Mouse (Mus musculus) kidney, adult 2 months (tissue): ENCODE results near the gene 1600014C23Rik. TPM values are rescaled to one million over a fixed set of nuclear protein-coding genes. Genes with fewer than 3 reads are reported as not detected.

Experiments
- DNase-seq: peaks from one replicate; pipeline ENCODE4 v3.0.0; 2021
- H3K27ac ChIP-seq: fragments of 200-500 bp; 2 replicates; pipeline ENCODE4 v1.5.1; 2012; ENCODE audit warnings: low read depth, low read length, control low read depth, inconsistent platforms; ENCODE audit not compliant: insufficient read depth
- H3K27me3 ChIP-seq: fragments of 200-500 bp; replicated peaks from 2 replicates; pipeline ENCODE4 v1.6.1; 2012; ENCODE audit warnings: mild to moderate bottlenecking, moderate library complexity, low read length, inconsistent platforms; ENCODE audit not compliant: control insufficient read depth, insufficient read depth
- H3K36me3 ChIP-seq: fragments of 200-500 bp; 2 replicates; pipeline ENCODE4 v1.6.1; 2012; ENCODE audit warnings: mild to moderate bottlenecking, moderate library complexity, low read length, inconsistent platforms; ENCODE audit not compliant: control insufficient read depth, insufficient read depth
- H3K4me1 ChIP-seq: fragments of 200-500 bp; 2 replicates; pipeline ENCODE4 v1.6.1; 2011; ENCODE audit warnings: low read length; ENCODE audit not compliant: control insufficient read depth, insufficient read depth
- H3K4me3 ChIP-seq: fragments of 200-500 bp; 2 replicates; pipeline ENCODE4 v1.5.1; 2011; ENCODE audit warnings: mild to moderate bottlenecking, low read depth, low read length, control low read depth; ENCODE audit not compliant: insufficient read depth
- CTCF ChIP-seq: fragments of 200-500 bp; conservative IDR thresholded peaks from 2 replicates; pipeline ENCODE4 v1.5.1; 2011; ENCODE audit warnings: low read depth, mild to moderate bottlenecking, control low read depth, low read length, moderate library complexity, mixed read lengths; ENCODE audit not compliant: insufficient read depth, insufficient read length
- POLR2A ChIP-seq: fragments of 200-500 bp; IDR thresholded peaks from one replicate; pipeline ENCODE4 v1.6.1; 2011; ENCODE audit warnings: low read depth, low read length, control low read depth
- WGBS: fragments of 180-500 bp; shearing (Covaris S2); methylation state at CpG from one replicate; pipeline ENCODE4 v1.1.7; 2018; 5-methylcytosine and 5-hydroxymethylcytosine counted together
- polyA plus RNA-seq: library from polyadenylated mRNA; depleted of rRNA; stranded (reverse); fragments of >200 nt; gene quantifications from 2 replicates; pipeline ENCODE4 v1.2.3, GENCODE M21; 2012; rRNA removed

1600014C23Rik gene
- polyA plus RNA-seq, 1 experiment, result not detected

DNA sequence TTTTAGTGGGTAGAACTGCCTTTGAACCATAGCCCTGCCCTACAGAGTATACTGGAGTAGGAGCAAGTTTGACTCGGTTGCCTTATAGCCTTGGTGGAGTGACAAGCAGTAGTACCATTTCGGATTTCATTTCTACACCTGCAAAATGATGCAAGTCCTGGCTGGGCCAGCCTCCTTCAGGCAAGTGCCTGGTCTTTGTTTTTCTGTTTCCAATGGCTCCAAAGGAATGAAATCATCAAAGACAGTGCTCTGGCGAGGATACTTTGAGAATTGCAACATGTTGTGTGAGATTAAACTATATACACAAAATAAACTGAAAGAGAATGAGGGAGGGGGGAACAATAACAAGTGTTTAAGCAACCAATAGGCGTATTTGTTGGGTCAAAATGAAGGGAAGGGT lies 43.6 kb downstream of the 1600014C23Rik start:
- WGBS, result 96% methylated on average over 4 of the region's 4 CpGs
- TF ChIP-seq CTCF (no peak), POLR2A (no peak)
- DNase-seq, result no peak
- no peak overlapping the region for H3K27ac ChIP-seq
- H3K27me3 ChIP-seq, result no peaks in the 10 kb centered on the region
- peaks cover 13% of the 10 kb centered on the region for H3K4me1 ChIP-seq
- H3K4me3 ChIP-seq, result no peak overlapping the region
- no peaks in the 10 kb centered on the region for H3K36me3 ChIP-seq

GRCm38 (mm10) chr17:45689120-45689519 lies 44.5 kb downstream of the 1600014C23Rik start:
- Histone ChIP-seq H3K4me3 (no peak overlapping the region), H3K4me1 (peaks cover 9% of the 10 kb centered on the region; the same call in 1 of the 2 replicates), H3K27me3 (no peaks in the 10 kb centered on the region), H3K27ac (no peak overlapping the region), H3K36me3 (no peaks in the 10 kb centered on the region)
- TF ChIP-seq POLR2A (no peak), CTCF (no peak)
- WGBS, result 47% methylated on average over 9 of the region's 9 CpGs
- DNase-seq, result no peak

GRCm38 (mm10) chr17:45686716-45687115 lies 46.9 kb downstream of the 1600014C23Rik start, which contains the start of gene Tmem63b:
Gene Tmem63b, minus strand, starts transcription at chr17:45686905.
- WGBS, result 3% methylated on average over 12 of the region's 12 CpGs
- DNase-seq, result no peak
- Histone ChIP-seq H3K36me3 (no peaks in the 10 kb centered on the region), H3K27me3 (no peaks in the 10 kb centered on the region), H3K4me1 (peaks cover 5% of the 10 kb centered on the region; the same call in 1 of the 2 replicates), H3K27ac (peak within 1 kb of the TSS; percentile 72), H3K4me3 (peak within 1 kb of the TSS; percentile 97)
- TF ChIP-seq CTCF (no peak), POLR2A (no peak)

DNA sequence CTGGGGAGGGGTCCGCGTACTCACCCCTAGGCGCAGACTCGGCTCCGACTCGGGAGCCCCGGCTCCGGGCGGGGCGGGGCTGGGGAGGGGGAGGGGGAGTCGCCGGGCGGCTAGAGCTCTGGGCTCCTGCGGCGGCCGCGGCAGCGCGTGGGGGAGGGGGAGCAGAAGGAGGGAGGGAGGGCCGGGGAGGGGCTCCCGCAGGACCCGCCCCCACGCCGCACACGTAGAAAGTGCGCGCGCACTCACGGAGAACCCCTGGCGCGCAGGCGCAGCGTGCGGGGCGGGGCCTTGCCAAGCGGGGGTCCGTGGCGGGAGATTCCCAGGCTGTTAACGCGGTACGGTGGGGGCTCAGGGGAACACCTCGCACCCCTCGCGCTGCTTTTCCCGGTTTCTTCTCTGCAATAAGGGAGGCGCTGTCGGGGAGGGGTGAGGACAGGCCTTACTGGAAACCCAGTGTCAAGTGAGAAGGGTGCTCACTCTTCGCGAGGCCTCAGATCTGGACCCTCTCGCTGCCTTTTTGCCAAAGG lies 47.5 kb downstream of the 1600014C23Rik start, which contains the start of gene Mrpl14:
TSS of gene Mrpl14 (plus strand) at position 230 of the 527 bp plus-strand sequence.
- Histone ChIP-seq H3K27me3 (no peaks in the 10 kb centered on the region), H3K27ac (peak within 1 kb of the TSS; percentile 72), H3K4me1 (peaks cover 5% of the 10 kb centered on the region; the same call in 1 of the 2 replicates), H3K4me3 (peak within 1 kb of the TSS; percentile 97), H3K36me3 (no peaks in the 10 kb centered on the region)
- TF ChIP-seq POLR2A (no peak), CTCF (no peak)
- WGBS, result 1% methylated on average over 33 of the region's 50 CpGs
- DNase-seq, result peak; percentile 94

DNA sequence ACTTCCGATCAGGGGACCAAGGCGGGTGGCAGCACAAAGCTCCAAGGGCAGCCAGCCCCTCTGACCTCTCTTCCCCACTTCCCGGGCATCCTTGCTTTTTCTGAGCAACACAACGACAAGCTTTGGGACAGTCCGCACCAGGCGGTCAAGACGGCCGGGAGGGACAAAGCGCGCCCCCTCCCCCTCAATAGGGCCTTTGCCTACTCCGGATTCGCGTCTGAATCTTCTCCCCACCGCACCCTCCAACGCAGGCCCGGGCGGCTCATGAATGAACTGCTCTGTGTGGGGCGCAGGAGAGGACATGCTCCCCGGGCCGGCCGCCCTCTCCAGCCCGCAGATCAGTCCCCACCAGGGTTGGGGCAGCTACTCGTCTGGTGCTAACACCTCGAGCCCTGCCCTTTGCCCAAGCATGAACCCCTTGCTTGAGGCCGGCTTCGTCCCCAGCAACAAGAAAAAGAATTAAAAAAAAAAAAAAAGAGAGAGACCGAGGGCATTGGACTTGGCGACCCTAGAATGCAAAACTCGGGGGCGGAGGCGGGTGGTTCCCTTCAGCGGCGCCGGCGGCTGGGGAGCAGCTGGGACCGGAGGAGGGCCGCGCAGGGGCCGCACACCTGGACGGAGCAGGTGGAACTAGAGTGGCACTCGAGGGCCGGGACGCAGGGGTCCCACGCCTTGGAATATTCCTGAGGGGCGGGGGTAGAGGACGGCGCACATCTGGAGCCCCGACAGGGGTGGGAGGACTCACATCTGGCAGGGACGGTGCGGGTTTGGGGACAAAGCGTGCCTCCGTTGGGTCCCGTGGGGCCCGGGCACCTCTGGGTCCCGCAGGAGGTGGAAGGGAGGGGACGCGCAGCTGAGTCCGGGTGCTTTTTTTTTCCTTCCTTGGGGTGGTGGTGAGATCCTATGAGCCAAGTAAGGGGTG lies 48.2 kb downstream of the 1600014C23Rik start:
- no peaks in the 10 kb centered on the region for H3K27me3 ChIP-seq
- WGBS, result under 1% methylated on average over 58 of the region's 58 CpGs
- peak overlapping the region; percentile 97 for H3K4me3 ChIP-seq
- H3K27ac ChIP-seq, result peak overlapping the region; percentile 72
- TF ChIP-seq CTCF, result no peak
- TF ChIP-seq POLR2A, result no peak
- peak; percentile 49 for DNase-seq
- H3K36me3 ChIP-seq, result no peaks in the 10 kb centered on the region
- H3K4me1 ChIP-seq, result peaks cover 5% of the 10 kb centered on the region; the same call in 1 of the 2 replicates

GRCm38 (mm10) chr17:45684667-45685131 lies 48.9 kb downstream of the 1600014C23Rik start:
- H3K36me3 ChIP-seq, result no peaks in the 10 kb centered on the region
- H3K27me3 ChIP-seq, result no peaks in the 10 kb centered on the region
- TF ChIP-seq CTCF (no peak), POLR2A (no peak)
- whole genome bisulfite sequencing, result 55% methylated on average over 14 of the region's 14 CpGs
- no peak for DNase-seq
- H3K4me3 ChIP-seq, result peak overlapping the region; percentile 97
- H3K27ac ChIP-seq, result no peak overlapping the region
- peaks cover 5% of the 10 kb centered on the region; the same call in 1 of the 2 replicates for H3K4me1 ChIP-seq

Other genes starting within 250 kb of the 1600014C23Rik start
- 16.2 and 17.6 TPM in 2 replicates for gene Aars2, start 227.0 kb downstream of the 1600014C23Rik start, polyA plus RNA-seq
- 0.08 and 0.09 TPM in 2 replicates for gene Tcte1, start 210.4 kb downstream of the 1600014C23Rik start, polyA plus RNA-seq
- 1.9 and 2.1 TPM in 2 replicates for gene Tmem151b, start 184.2 kb downstream of the 1600014C23Rik start, polyA plus RNA-seq
- 4.3 and 5.8 TPM in 2 replicates for gene Nfkbie, start 178.1 kb downstream of the 1600014C23Rik start, polyA plus RNA-seq
- gene Slc35b2, start 170.0 kb downstream of the 1600014C23Rik start, polyA plus RNA-seq, result 75.5 and 96.1 TPM in 2 replicates
- gene Hsp90ab1, start 160.6 kb downstream of the 1600014C23Rik start, polyA plus RNA-seq, result 369 and 408 TPM in 2 replicates
- 89.5 and 90.4 TPM in 2 replicates for gene Slc29a1, start 134.2 kb downstream of the 1600014C23Rik start, polyA plus RNA-seq
- 6.4 and 7.1 TPM in 2 replicates for gene Mymx, start 131.7 kb downstream of the 1600014C23Rik start, polyA plus RNA-seq
- gene Capn11, start 74.5 kb downstream of the 1600014C23Rik start, polyA plus RNA-seq, result 0.04 and 0.16 TPM in 2 replicates
- gene Mrpl14, start 47.5 kb downstream of the 1600014C23Rik start, polyA plus RNA-seq, result 168 and 199 TPM in 2 replicates
- gene Tmem63b, start 46.9 kb downstream of the 1600014C23Rik start, polyA plus RNA-seq, result 77.9 and 90.1 TPM in 2 replicates